10 mouse cellular contexts compared by ENCODE assay signal in the genomic region with DNA sequence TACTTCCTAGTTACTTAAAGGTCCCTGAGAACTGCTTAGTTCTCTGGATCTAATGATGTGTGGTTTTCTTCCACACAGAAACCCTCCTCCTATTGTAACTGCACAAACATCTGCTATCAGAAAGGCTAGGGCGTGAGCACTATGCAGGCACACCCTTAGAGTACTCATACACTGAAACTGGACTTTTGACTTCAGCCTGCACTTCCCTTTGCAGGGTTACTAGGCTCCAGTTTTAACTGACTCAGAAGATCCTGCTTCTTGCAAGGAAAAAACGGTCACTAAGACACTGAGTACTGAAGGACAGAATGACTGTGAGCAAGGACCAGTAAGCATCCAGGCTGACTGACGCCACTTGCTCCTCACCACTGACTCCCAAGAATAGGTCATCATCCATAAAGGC. TPM values are rescaled to one million over a fixed set of nuclear protein-coding genes. Genes with fewer than 3 reads are reported as not detected.
DNase-seq lines count a peak whose midpoint lies in the region; ATAC-seq and TF ChIP-seq lines count a peak whose summit lies in the region.
"Had no signal": no experiment of that assay in that cellular context is flagged by ENCODE, and none has a peak within 500 bp of the region (broad histone marks: within the 10 kb centered on the region; RNA-seq: fewer than 3 reads in every experiment).

No protein-coding gene starts in this region.

- peaks cover 6 to 46% of the 10 kb centered on the region in 2 experiments for H3K36me3 ChIP-seq in MEL (ENCODE audit: control insufficient read depth in 1 of 2, insufficient read depth in 2 of 2, low read length in 2 of 2)
- no peaks in the 10 kb centered on the region for H3K36me3 ChIP-seq in kidney, postnatal 0 days (ENCODE audit: insufficient read depth, low read length)
- H3K36me3 ChIP-seq in megakaryocyte, embryonic 14.5 days (replicated peaks; ENCODE audit: low read length), result peaks cover 27% of the 10 kb centered on the region
- H3K36me3 ChIP-seq in midbrain, embryonic 15.5 days (replicated peaks), result no peaks in the 10 kb centered on the region
- H3K36me3 ChIP-seq: hindbrain, embryonic 12.5 days; lung, embryonic 15.5 days had no signal

- no peak for TF ChIP-seq RAD21 in MEL (IDR thresholded peaks at IDR 0.05; ENCODE audit: low read depth, low read length)

- TF ChIP-seq CTCF in MEL (IDR thresholded peaks at IDR 0.05 in 2 of 3, conservative IDR thresholded peaks at IDR 0.05 in 1 of 3; ENCODE audit: control insufficient read depth in 1 of 3, insufficient read depth in 1 of 3, low read depth in 2 of 3, low read length in 3 of 3, poor library complexity in 1 of 3, severe bottlenecking in 1 of 3), result no peak
- TF ChIP-seq CTCF in kidney, postnatal 0 days (IDR thresholded peaks at IDR 0.05; ENCODE audit: low read depth), result no peak

- peak overlapping the region; percentile 89 for H3K27ac ChIP-seq in MEL (ENCODE audit: control insufficient read depth, low read depth, low read length)
- H3K27ac ChIP-seq in kidney, postnatal 0 days, result peak overlapping the region; percentile 61; the same call in 1 of the 2 replicates
- no peak overlapping the region for H3K27ac ChIP-seq in midbrain, embryonic 15.5 days
- H3K27ac ChIP-seq: hindbrain, embryonic 12.5 days; lung, embryonic 15.5 days had no signal

- H3K9ac ChIP-seq in MEL (ENCODE audit: control insufficient read depth, low read depth, low read length, poor library complexity, severe bottlenecking), result peak overlapping the region; percentile 43; the same call in 1 of the 2 replicates
- no peak overlapping the region for H3K9ac ChIP-seq in kidney, postnatal 0 days (ENCODE audit: low read depth, low read length)
- no peak overlapping the region for H3K9ac ChIP-seq in midbrain, embryonic 15.5 days
- H3K9ac ChIP-seq: hindbrain, embryonic 12.5 days; lung, embryonic 15.5 days had no signal

- no peak for ATAC-seq in kidney, postnatal 0 days (replicated peaks; ENCODE audit: low FRiP score, low read depth)
- no peak for ATAC-seq in midbrain, embryonic 15.5 days (replicated peaks)

- peaks cover 19 to 33% of the 10 kb centered on the region in 2 experiments for H3K4me1 ChIP-seq in MEL (ENCODE audit: control insufficient read depth in 1 of 2, insufficient read depth in 2 of 2, low read length in 2 of 2)
- peaks cover 13% of the 10 kb centered on the region for H3K4me1 ChIP-seq in kidney, postnatal 0 days (replicated peaks; ENCODE audit: insufficient read depth, low read length)
- peaks cover 72% of the 10 kb centered on the region for H3K4me1 ChIP-seq in megakaryocyte, embryonic 14.5 days
- H3K4me1 ChIP-seq in midbrain, embryonic 15.5 days, result peaks cover 32% of the 10 kb centered on the region

- WGBS in kidney, postnatal 0 days, result 45% methylated on average over 3 of the region's 3 CpGs
- 75% methylated on average over 3 of the region's 3 CpGs for WGBS in midbrain, embryonic 15.5 days

- no peak overlapping the region for H3K4me2 ChIP-seq in kidney, postnatal 0 days (ENCODE audit: low read length)
- no peak overlapping the region for H3K4me2 ChIP-seq in midbrain, embryonic 15.5 days
- H3K4me2 ChIP-seq: hindbrain, embryonic 12.5 days; lung, embryonic 15.5 days had no signal

- TF ChIP-seq EP300 in MEL (IDR thresholded peaks at IDR 0.05; ENCODE audit: low read depth in 1 of 2, low read length in 2 of 2), result peak in 1 of 2 experiments; percentile 58; a peak in 2 of 4 replicates

- DNase-seq in MEL (ENCODE audit: low read depth, low spot score), result peak; percentile 84
- DNase-seq in c-Kit-positive CD71-positive TER-119-negative erythroid progenitor cells, embryonic 14.5 days (ENCODE audit: low read depth), result peak; percentile 43
- DNase-seq in kidney, postnatal 0 days (ENCODE audit: low spot score), result no peak
- no peak for DNase-seq in frontal cortex, postnatal 36 days (ENCODE audit: low spot score in 2 of 2)
- DNase-seq in layer of hippocampus, postnatal 14 days (ENCODE audit: low spot score in 2 of 2), result no peak
- DNase-seq: cerebellum, adult 2 months had no signal

- peaks cover 83% of the 10 kb centered on the region for H3K79me2 ChIP-seq in MEL (ENCODE audit: control insufficient read depth, insufficient read depth, low read length, poor library complexity)

- no peaks in the 10 kb centered on the region for H3K9me3 ChIP-seq in MEL (replicated peaks; ENCODE audit: insufficient read depth, low read length)
- no peaks in the 10 kb centered on the region for H3K9me3 ChIP-seq in kidney, postnatal 0 days (replicated peaks; ENCODE audit: low read length)
- no peaks in the 10 kb centered on the region for H3K9me3 ChIP-seq in megakaryocyte, embryonic 14.5 days
- H3K9me3 ChIP-seq in midbrain, embryonic 15.5 days, result no peaks in the 10 kb centered on the region
- H3K9me3 ChIP-seq: hindbrain, embryonic 12.5 days; lung, embryonic 15.5 days had no signal

- no peak for TF ChIP-seq POLR2A in MEL (IDR thresholded peaks at IDR 0.05; ENCODE audit: control insufficient read depth in 1 of 2, insufficient read depth in 1 of 2, low read depth in 1 of 2, low read length in 2 of 2, poor library complexity in 1 of 2)

- H3K27me3 ChIP-seq in MEL (ENCODE audit: control insufficient read depth in 1 of 2, insufficient read depth in 2 of 2, low read length in 2 of 2), result no peaks in the 10 kb centered on the region
- H3K27me3 ChIP-seq in kidney, postnatal 0 days (ENCODE audit: insufficient read depth, low read length), result no peaks in the 10 kb centered on the region
- no peaks in the 10 kb centered on the region for H3K27me3 ChIP-seq in megakaryocyte, embryonic 14.5 days (replicated peaks)
- no peaks in the 10 kb centered on the region for H3K27me3 ChIP-seq in midbrain, embryonic 15.5 days (replicated peaks)
- H3K27me3 ChIP-seq: hindbrain, embryonic 12.5 days; lung, embryonic 15.5 days had no signal

- 0 out of 4 replicates have a peak overlapping the region, but pooled peaks of 1 of the 2 experiments have one; percentile 14 for H3K4me3 ChIP-seq in MEL (ENCODE audit: control insufficient read depth in 1 of 2, insufficient read depth in 1 of 2, low read depth in 2 of 2, low read length in 2 of 2)
- no peak overlapping the region for H3K4me3 ChIP-seq in kidney, postnatal 0 days (replicated peaks; ENCODE audit: low read depth, low read length)
- H3K4me3 ChIP-seq in megakaryocyte, embryonic 14.5 days (replicated peaks), result peak overlapping the region; percentile 70
- H3K4me3 ChIP-seq in midbrain, embryonic 15.5 days, result no peak overlapping the region
- H3K4me3 ChIP-seq: hindbrain, embryonic 12.5 days; lung, embryonic 15.5 days had no signal

TF ChIP-seq in MEL, 35 proteins besides CTCF, POLR2A, EP300 and RAD21:
- TF ChIP-seq ELF1 (IDR thresholded peaks at IDR 0.05; ENCODE audit: low read depth, low read length) (0 out of 2 replicates have a peak, but pooled peaks have one; percentile 10), ZNF384 (IDR thresholded peaks at IDR 0.05; ENCODE audit: low read depth, low read length) (no peak), SIN3A (IDR thresholded peaks at IDR 0.05; ENCODE audit: low read length) (peak; percentile 39; the same call in 1 of the 2 replicates), MAX (IDR thresholded peaks at IDR 0.05; ENCODE audit: low read length) (no peak), POLR2AphosphoS2 (IDR thresholded peaks at IDR 0.05; ENCODE audit: low read length) (no peak), BHLHE40 (IDR thresholded peaks at IDR 0.05; ENCODE audit: borderline replicate concordance, low read depth, low read length) (peak; percentile 31; the same call in 1 of the 2 replicates), MYC (IDR thresholded peaks at IDR 0.05; ENCODE audit: low read depth, low read length) (0 out of 2 replicates have a peak, but pooled peaks have one; percentile 13), MXI1 (IDR thresholded peaks at IDR 0.05; ENCODE audit: low read depth, low read length) (peak; percentile 54; the same call in 1 of the 2 replicates)
TF ChIP-seq in MEL: peak in this region for 5.

RNA-seq across cellular contexts. Expression of a gene that starts 5.3 kb away (rescaled TPM):
- 81.3 and 82.7 TPM in 2 replicates for total RNA-seq in MEL (2012; rRNA removed)
- 100 to 1,000 TPM in 1 of 2 experiments, 10 to 100 TPM in 1; 66.2 to 119 TPM for polyA plus RNA-seq in MEL (2012; ENCODE audit: insufficient read depth in 1 of 2, insufficient read length in 2 of 2, low read depth in 1 of 2, low replicate concordance in 2 of 2, missing spikeins in 1 of 2)
- 26.6 and 28.6 TPM in 2 replicates for polyA plus RNA-seq in kidney, postnatal 0 days (2015; fragmentation: Nextera tagmentation; extraction: Ambion mirVana)
- polyA plus RNA-seq in megakaryocyte, embryonic 14.5 days (2012; ENCODE audit: insufficient read depth, low replicate concordance), result 60.7 and 71.7 TPM in 2 replicates
- 10.7 and 11.0 TPM in 2 replicates for polyA plus RNA-seq in midbrain, embryonic 15.5 days (2015; fragmentation: Nextera tagmentation; extraction: Ambion mirVana)
- 100 to 1,000 TPM; 113 to 114 TPM for total RNA-seq in layer of hippocampus, postnatal 14 days (2021)

Comparison
In these comparisons a context has a peak if more than half of its experiments do, and no peak if none do; other contexts are left out.
1. DNase-seq: peak in MEL (single experiment) and c-Kit-positive CD71-positive TER-119-negative erythroid progenitor cells, embryonic 14.5 days (single experiment); none in kidney, postnatal 0 days (single experiment), frontal cortex, postnatal 36 days (0 of 2) and layer of hippocampus, postnatal 14 days (0 of 2).